Comparison of ENCODE assay signal across 30 mouse cellular contexts in genomic region chr10:95120007-95120406, GRCm38 (mm10).
DNase-seq lines count a peak whose midpoint lies in the region; ATAC-seq lines count a peak whose summit lies in the region.
"Had no signal": no experiment of that assay in that cellular context is flagged by ENCODE, and none has a peak within 500 bp of the region (broad histone marks: within the 10 kb centered on the region; RNA-seq: fewer than 3 reads in every experiment).

No protein-coding gene starts in this region.

- no peaks in the 10 kb centered on the region for H3K9me3 ChIP-seq in forebrain, embryonic 11.5 days (ENCODE audit: control insufficient read depth, low read length)
- H3K9me3 ChIP-seq in forebrain, embryonic 16.5 days (ENCODE audit: control insufficient read depth, low read length): no peaks in the 10 kb centered on the region
- H3K9me3 ChIP-seq in kidney, embryonic 16.5 days (ENCODE audit: low read length): no peaks in the 10 kb centered on the region
- H3K9me3 ChIP-seq: embryonic facial prominence, embryonic 13.5 days; forebrain, embryonic 10.5 days; heart, embryonic 10.5 days; heart, embryonic 15.5 days; hindbrain, embryonic 13.5 days; limb, embryonic 13.5 days; liver, embryonic 13.5 days; midbrain, embryonic 10.5 days; midbrain, embryonic 15.5 days; neural tube, embryonic 15.5 days had no signal

- WGBS in forebrain, embryonic 11.5 days: 82% methylated on average over 4 of the region's 4 CpGs
- 73% methylated on average over 4 of the region's 4 CpGs for WGBS in forebrain, embryonic 16.5 days
- 67% methylated on average over 4 of the region's 4 CpGs for WGBS in kidney, embryonic 16.5 days

- H3K4me2 ChIP-seq in forebrain, embryonic 11.5 days (ENCODE audit: low read depth, low read length, severe bottlenecking): no peak overlapping the region
- no peak overlapping the region for H3K4me2 ChIP-seq in forebrain, embryonic 16.5 days (ENCODE audit: low read length)
- H3K4me2 ChIP-seq in kidney, embryonic 16.5 days (replicated peaks; ENCODE audit: low read depth, low read length): no peak overlapping the region
- H3K4me2 ChIP-seq: embryonic facial prominence, embryonic 13.5 days; heart, embryonic 15.5 days; hindbrain, embryonic 13.5 days; limb, embryonic 13.5 days; liver, embryonic 13.5 days; midbrain, embryonic 15.5 days; neural tube, embryonic 15.5 days had no signal

- no peaks in the 10 kb centered on the region for H3K36me3 ChIP-seq in forebrain, embryonic 11.5 days (ENCODE audit: control insufficient read depth, insufficient read depth, low read length)
- no peaks in the 10 kb centered on the region for H3K36me3 ChIP-seq in forebrain, embryonic 16.5 days (ENCODE audit: control insufficient read depth, insufficient read depth)
- no peaks in the 10 kb centered on the region for H3K36me3 ChIP-seq in kidney, embryonic 16.5 days (ENCODE audit: insufficient read depth, low read length)
- H3K36me3 ChIP-seq: embryonic facial prominence, embryonic 13.5 days; forebrain, embryonic 10.5 days; heart, embryonic 10.5 days; heart, embryonic 15.5 days; hindbrain, embryonic 13.5 days; limb, embryonic 13.5 days; liver, embryonic 13.5 days; midbrain, embryonic 10.5 days; midbrain, embryonic 15.5 days; neural tube, embryonic 15.5 days had no signal

- no peak overlapping the region for H3K27ac ChIP-seq in forebrain, embryonic 11.5 days (ENCODE audit: low read depth, low read length)
- no peak overlapping the region for H3K27ac ChIP-seq in forebrain, embryonic 16.5 days (ENCODE audit: low read length)
- peak overlapping the region; percentile 44; the same call in 1 of the 2 replicates for H3K27ac ChIP-seq in kidney, embryonic 16.5 days (ENCODE audit: low read length)
- H3K27ac ChIP-seq: embryonic facial prominence, embryonic 13.5 days; forebrain, embryonic 10.5 days; heart, embryonic 10.5 days; heart, embryonic 15.5 days; hindbrain, embryonic 13.5 days; limb, embryonic 13.5 days; liver, embryonic 13.5 days; macrophage; midbrain, embryonic 10.5 days; midbrain, embryonic 15.5 days; neural tube, embryonic 15.5 days had no signal

- H3K9ac ChIP-seq in forebrain, embryonic 11.5 days (ENCODE audit: low read length): no peak overlapping the region
- no peak overlapping the region for H3K9ac ChIP-seq in forebrain, embryonic 16.5 days (replicated peaks; ENCODE audit: low read depth, low read length)
- no peak overlapping the region for H3K9ac ChIP-seq in kidney, embryonic 16.5 days (replicated peaks; ENCODE audit: low read length)
- H3K9ac ChIP-seq: embryonic facial prominence, embryonic 13.5 days; forebrain, postnatal 0 days; heart, embryonic 15.5 days; hindbrain, embryonic 13.5 days; limb, embryonic 13.5 days; liver, embryonic 13.5 days; midbrain, embryonic 15.5 days; neural tube, embryonic 15.5 days had no signal

- H3K4me3 ChIP-seq in forebrain, embryonic 11.5 days (ENCODE audit: low read depth, low read length): no peak overlapping the region
- H3K4me3 ChIP-seq in forebrain, embryonic 16.5 days (replicated peaks; ENCODE audit: low read length): no peak overlapping the region
- H3K4me3 ChIP-seq in kidney, embryonic 16.5 days (ENCODE audit: low read length): no peak overlapping the region
- H3K4me3 ChIP-seq: embryonic facial prominence, embryonic 13.5 days; forebrain, embryonic 10.5 days; heart, embryonic 10.5 days; heart, embryonic 15.5 days; hindbrain, embryonic 13.5 days; limb, embryonic 13.5 days; liver, embryonic 13.5 days; midbrain, embryonic 10.5 days; midbrain, embryonic 15.5 days; neural tube, embryonic 15.5 days had no signal

- DNase-seq in forebrain, embryonic 11.5 days (ENCODE audit: low spot score): peak; percentile 43
- DNase-seq in kidney, adult 18-20 months: peak; percentile 50
- peak; percentile 51 to 72 for DNase-seq in kidney, postnatal 36 days
- no peak for DNase-seq in spleen, postnatal 4 days (ENCODE audit: low spot score in 2 of 2)
- no peak for DNase-seq in cerebellum, adult 18-20 months
- DNase-seq: adrenal gland, postnatal 14 days; cerebellum, adult 11 months; cerebellum, adult 9-11 months; forebrain, postnatal 0 days; gastrocnemius, postnatal 14 days; liver, embryonic 13.5 days; lung, adult 18-20 months; retina, postnatal 1 day; right cerebral cortex, postnatal 14 days; thymus, postnatal 14 days had no signal

- no peaks in the 10 kb centered on the region for H3K27me3 ChIP-seq in forebrain, embryonic 11.5 days (ENCODE audit: control insufficient read depth, insufficient read depth, low read length)
- H3K27me3 ChIP-seq in forebrain, embryonic 16.5 days (replicated peaks; ENCODE audit: control insufficient read depth, insufficient read depth, low read length): no peaks in the 10 kb centered on the region
- H3K27me3 ChIP-seq in kidney, embryonic 16.5 days (ENCODE audit: insufficient read depth, low read length): no peaks in the 10 kb centered on the region
- H3K27me3 ChIP-seq: CH12.LX; embryonic facial prominence, embryonic 13.5 days; heart, embryonic 15.5 days; hindbrain, embryonic 13.5 days; limb, embryonic 13.5 days; liver, embryonic 13.5 days; midbrain, embryonic 15.5 days; neural tube, embryonic 15.5 days had no signal

- ATAC-seq in forebrain, embryonic 11.5 days (replicated peaks; ENCODE audit: low FRiP score): no peak
- no peak for ATAC-seq in forebrain, embryonic 16.5 days
- ATAC-seq in kidney, embryonic 16.5 days (ENCODE audit: low FRiP score, low TSS enrichment): peak; percentile 54
- ATAC-seq: forebrain, postnatal 0 days; intestine, embryonic 16.5 days; lung, postnatal 0 days; midbrain, embryonic 15.5 days had no signal

- no peaks in the 10 kb centered on the region for H3K4me1 ChIP-seq in forebrain, embryonic 11.5 days (replicated peaks; ENCODE audit: control insufficient read depth, insufficient read depth, low read length)
- peaks cover 19% of the 10 kb centered on the region for H3K4me1 ChIP-seq in forebrain, embryonic 16.5 days (replicated peaks; ENCODE audit: control insufficient read depth, insufficient read depth, low read length)
- H3K4me1 ChIP-seq in kidney, embryonic 16.5 days (ENCODE audit: insufficient read depth, low read length): peaks cover 16% of the 10 kb centered on the region; the same call in 1 of the 2 replicates
- H3K4me1 ChIP-seq: hindbrain, embryonic 13.5 days; liver, embryonic 13.5 days; midbrain, embryonic 15.5 days; neural tube, embryonic 15.5 days had no signal

Comparison
In these comparisons a context has a peak if more than half of its experiments do, and no peak if none do; other contexts are left out.
1. DNase-seq: peak in forebrain, embryonic 11.5 days (single experiment), kidney, adult 18-20 months (single experiment) and kidney, postnatal 36 days (2 of 2); none in spleen, postnatal 4 days (0 of 2) and cerebellum, adult 18-20 months (0 of 2).